Mouse (Mus musculus) heart, adult 8-10 months (tissue): ENCODE results near the gene Slc13a1. TPM values are rescaled to one million over a fixed set of nuclear protein-coding genes. Genes with fewer than 3 reads are reported as not detected.
"Not testable (repeated sequence)": the region's sequence is repeated elsewhere in the genome, so short reads cannot be mapped to it uniquely, and the experiment has no call there.

ENCODE experiments used
- DNase-seq: peaks from one replicate; pipeline ENCODE4 v3.0.0; 2022; ENCODE audit warnings: low spot score
- total RNA-seq, 4 experiments: library from RNA; stranded (reverse); gene quantifications; 2 replicates each; pipeline ENCODE4 v1.2.4; 2022

Slc13a1 gene
- total RNA-seq: not detected

- DNase-seq: no peak
Measured at GRCm38 (mm10) chr6:24167734-24168327, at the start of gene Slc13a1. TSS of gene Slc13a1 (minus strand) at chr6:24168092.

- DNase-seq: no peak
Measured at GRCm38 (mm10) chr6:24207866-24208265, 40.0 kb upstream of the Slc13a1 start.

DNA sequence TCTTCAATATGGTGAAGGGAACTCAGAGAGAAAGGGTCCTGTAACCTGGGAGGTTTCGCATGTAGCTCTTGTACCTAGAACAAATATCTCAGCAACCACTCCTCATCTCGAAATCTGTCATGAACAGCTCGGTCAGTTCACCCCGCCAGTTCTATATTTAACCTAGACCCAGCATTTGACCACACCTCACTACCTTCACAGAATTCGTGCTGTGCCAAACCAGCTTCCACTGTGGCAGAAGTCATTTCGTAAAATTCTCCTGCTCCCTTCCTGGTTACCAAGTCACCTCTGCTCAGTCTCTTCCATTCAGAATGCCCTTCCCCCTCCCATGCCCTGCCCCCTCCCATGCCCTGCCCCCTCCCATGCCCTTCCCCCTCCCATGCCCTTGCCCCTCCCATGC, 34.3 kb upstream of the Slc13a1 start:
- no peak for DNase-seq

- DNase-seq: no peak
Measured at GRCm38 (mm10) chr6:24200644-24201484, 33.0 kb upstream of the Slc13a1 start.

DNA sequence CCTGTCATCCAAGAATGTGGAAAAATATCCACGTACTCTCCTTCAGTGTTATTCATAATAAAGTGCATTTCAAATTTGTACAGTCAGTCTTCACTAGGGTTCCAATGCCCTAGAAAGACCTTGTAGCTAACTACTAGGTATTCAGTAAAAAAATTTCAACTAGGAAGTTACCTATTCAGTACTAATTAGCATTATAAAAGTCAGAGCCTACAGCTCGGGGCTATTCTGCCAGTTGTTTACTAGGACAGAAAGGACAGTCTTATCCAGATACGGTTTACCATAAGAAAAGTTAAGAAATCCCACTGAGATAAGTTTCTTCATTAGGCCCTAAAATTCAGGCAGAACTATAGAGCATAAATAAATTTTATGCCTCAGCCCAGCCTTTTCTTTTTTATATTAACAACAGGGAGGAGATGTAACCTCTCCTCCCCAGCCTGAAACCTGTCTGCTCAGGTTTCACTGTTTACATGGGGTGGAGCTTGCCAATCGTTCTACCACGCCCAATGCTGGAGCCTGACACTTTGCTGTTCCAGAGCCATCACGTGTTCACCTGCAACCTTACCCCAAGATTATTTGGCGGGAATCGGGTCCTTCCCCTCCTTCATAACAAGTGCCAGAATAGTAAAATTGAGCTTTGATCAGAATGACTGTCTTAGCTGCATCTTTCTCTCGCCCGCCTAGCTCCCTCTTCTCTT, 29.8 kb upstream of the Slc13a1 start:
- not testable (repeated sequence) for DNase-seq

DNA sequence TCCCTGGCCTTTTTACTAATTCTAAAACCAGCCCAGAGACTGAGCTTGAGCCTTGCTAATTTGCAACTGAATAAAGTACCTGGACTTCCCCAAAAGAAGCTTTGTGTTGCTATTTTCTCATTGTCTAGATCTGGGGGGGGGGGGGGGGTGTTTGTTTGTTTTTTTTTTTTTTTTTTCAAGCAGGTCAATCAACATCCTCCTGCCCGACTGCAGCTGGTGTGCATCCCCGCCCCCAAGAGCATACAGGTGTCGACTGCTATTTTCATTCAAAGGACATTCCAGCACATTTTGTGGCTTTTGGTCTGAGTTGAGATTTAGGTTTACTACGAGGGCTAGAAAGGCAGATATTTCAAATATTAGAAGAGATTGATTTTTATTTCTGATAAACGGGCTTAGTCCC, 28.5 kb upstream of the Slc13a1 start:
- DNase-seq: not testable (repeated sequence)

- DNase-seq: no peak
Measured at GRCm38 (mm10) chr6:24183439-24183838, 15.5 kb upstream of the Slc13a1 start.

DNA sequence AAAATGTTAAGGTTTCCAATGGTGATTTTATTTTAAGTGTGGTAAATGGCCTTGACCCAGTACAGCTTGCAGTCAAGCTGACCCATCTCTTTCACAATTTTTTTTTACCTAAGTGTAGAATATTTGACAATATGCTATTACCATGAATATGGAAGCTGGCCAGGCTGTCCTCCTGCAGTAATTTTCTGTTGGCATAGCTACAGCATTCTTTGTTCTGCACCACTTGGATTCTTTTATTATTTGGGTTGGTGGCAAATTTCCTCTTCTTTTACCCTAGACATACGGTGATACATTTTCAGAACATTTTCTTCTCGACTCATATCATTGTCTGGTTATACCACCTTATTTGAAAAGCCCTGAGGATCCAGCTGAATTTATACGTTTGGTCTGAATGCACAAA, 7.5 kb upstream of the Slc13a1 start:
- no peak for DNase-seq

GRCm38 (mm10) chr6:24173951-24174350, 6.1 kb upstream of the Slc13a1 start:
- DNase-seq: no peak

- no peak for DNase-seq
Measured at GRCm38 (mm10) chr6:24172736-24173135, 4.8 kb upstream of the Slc13a1 start.

DNA sequence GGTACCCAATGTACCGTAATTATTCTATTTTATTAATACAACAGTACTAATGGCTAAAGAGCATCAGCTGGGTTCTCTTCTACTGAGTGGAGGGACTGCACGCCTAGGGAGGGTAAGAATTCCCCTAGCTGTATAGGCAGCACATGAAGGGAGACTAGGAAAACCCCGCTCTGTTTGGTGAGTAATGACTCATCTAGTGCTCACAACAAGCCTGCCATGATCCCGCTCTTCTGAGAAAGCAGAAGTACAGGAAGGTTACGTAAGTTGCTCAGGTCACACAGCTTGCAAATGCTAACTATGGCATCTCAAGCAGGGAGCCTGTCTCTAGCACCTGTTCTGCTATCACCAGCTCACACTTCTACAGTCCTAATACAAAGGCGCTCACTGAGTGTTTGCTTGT, 1.1 kb downstream of the Slc13a1 start:
- DNase-seq: no peak

DNA sequence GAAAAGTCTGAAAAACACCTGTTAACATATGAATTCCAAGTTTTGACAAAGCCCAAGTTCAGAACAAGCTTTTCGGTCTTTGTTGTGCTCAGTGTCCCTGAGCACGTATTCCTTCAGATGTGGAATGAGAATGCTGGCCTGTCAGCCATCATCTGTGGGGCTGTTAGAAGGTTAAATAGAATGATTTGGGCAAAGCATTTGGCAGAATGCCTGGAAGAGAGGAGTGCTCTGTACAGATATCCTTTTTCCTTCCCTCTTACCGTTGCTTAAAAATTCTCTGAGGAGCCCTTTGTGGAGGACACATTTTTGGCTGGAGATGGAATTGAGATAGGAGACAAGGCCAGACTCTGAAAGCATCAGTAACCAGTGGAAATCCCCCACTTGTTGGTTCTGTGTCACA, 2.6 kb downstream of the Slc13a1 start:
- DNase-seq: no peak

GRCm38 (mm10) chr6:24159795-24160194, 8.1 kb downstream of the Slc13a1 start:
- no peak for DNase-seq

GRCm38 (mm10) chr6:24154901-24155300, 13.0 kb downstream of the Slc13a1 start:
- no peak for DNase-seq

GRCm38 (mm10) chr6:24132951-24133350, 34.9 kb downstream of the Slc13a1 start:
- no peak for DNase-seq

GRCm38 (mm10) chr6:24122632-24123031, 45.3 kb downstream of the Slc13a1 start:
- DNase-seq: no peak

DNA sequence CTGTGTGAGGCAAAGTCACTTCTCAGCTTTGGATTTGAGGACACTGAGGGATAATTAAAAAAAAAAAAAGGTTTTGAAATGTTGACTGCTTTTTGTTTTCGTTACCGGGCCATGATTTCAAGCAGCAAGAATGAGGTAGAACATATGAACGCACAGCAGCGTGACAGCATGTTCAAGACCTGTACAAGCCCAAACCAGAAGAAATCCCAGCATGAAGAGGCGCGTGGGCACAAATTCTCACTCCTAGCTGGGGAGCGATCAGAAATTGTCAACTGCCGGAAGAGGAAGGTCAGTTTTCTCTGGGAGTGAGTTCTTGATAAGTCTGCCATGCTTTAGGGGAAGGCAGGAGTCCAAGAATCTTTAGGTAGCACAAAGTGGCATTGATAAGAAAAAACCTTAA, 56.3 kb downstream of the Slc13a1 start:
- DNase-seq: no peak

DNA sequence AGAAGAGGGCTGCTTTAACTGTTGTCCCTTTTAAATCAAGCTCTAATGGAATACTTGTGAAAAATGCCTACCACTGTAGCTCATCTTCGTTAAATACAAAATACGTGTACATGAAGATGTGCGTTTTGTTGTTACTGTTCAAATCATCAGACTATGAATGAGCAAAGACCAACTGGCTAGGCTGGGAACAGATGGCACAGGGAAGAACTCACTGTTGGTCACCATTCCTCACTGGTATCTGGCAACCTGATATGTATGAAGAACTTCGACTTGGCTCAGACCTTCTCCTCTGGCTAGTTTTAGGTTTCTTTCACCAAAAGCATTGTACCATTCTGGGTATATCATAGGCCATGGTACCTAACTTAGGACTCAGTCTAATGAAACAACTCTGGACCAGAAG, 59.4 kb downstream of the Slc13a1 start:
- no peak for DNase-seq

DNA sequence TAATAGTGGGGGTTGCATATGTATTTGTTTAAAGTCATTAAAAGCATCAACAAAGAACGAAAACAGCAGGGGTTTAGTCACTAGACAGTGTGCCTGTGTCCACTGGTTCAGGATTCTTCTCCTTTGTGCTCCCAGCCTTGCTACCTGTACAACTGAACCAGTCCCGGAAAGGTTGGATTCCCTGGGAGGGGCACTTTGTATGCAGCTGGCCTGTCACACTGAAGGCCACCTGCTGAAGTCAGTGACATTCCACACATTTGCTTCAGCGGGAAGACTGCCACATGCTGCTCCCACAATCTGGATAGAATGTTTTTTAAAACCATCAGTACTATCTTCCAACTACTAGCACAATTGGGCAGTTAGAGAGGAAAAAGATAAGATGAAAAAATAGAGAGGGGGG, 61.7 kb downstream of the Slc13a1 start:
- DNase-seq: no peak

GRCm38 (mm10) chr6:24105681-24106080, 62.2 kb downstream of the Slc13a1 start:
- no peak for DNase-seq

DNA sequence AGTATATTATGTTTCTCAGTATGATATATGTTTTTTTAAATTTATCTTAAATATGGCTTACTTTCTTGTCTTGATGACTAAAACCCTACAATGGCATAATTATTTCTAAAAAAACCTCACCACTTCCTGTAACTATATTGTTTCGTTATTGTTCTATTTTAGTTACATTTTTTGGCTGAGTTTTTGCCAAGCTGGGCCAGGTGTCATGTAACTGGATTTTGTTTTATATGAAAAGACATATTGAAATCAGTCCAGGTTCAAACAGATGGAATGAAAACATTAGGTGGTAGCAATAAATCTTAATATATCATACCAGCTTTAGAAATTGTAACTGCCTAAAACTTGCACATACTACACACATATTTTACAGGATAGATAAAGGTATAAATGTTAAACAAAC, 66.6 kb downstream of the Slc13a1 start:
- no peak for DNase-seq

- DNase-seq: no peak
Measured at GRCm38 (mm10) chr6:24100705-24101104, 67.2 kb downstream of the Slc13a1 start.

DNA sequence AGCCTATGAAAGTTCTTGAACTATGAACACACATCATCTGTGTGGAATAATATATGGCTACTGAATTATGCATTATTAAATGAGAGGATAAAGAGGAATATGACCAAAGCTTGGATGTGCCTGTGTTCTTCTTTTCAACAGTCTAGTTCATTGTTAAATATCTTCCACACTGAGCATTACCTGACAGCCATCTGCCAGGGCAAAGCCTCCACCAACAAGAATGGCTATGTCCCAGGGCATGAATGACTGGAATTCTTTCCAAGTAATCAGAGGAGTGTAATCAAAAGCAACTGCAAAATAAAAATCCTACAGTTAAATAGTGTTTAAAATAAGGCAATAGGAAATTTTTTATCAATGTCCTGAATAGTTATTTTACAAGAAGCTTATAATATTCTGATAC, 70.5 kb downstream of the Slc13a1 start:
- no peak for DNase-seq
